Comparison of ENCODE assay signal across 10 mouse cellular contexts in the genomic region with DNA sequence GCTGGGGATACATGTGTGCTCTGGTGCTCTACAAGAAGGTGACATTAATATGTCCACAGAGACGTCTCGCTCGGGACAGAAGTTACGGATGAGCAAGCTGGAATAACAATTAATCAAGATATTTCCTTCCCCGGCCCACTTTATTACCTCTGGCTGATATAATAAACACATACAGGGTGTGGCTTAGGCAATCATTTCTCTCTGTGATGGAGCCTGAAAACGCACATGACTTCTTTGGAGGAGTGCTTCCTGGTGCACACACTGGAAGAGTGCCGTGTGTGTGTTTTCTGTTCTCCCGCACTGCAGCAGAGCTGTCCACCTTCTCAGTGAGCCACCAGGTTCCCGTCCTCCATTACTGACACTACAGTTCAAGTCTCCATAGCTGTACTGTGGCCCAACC. TPM values are rescaled to one million over a fixed set of nuclear protein-coding genes. Genes with fewer than 3 reads are reported as not detected.
A peak's percentile ranks its signal among the peaks of the same experiment; 100 is the strongest.
DNase-seq lines count a peak whose midpoint lies in the region; ATAC-seq and TF ChIP-seq lines count a peak whose summit lies in the region.
"Had no signal": no experiment of that assay in that cellular context is flagged by ENCODE, and none has a peak within 500 bp of the region (broad histone marks: within the 10 kb centered on the region; RNA-seq: fewer than 3 reads in every experiment).

No protein-coding gene starts in this region.

- intact Hi-C loops in heart, adult 2 months (cut with DNase I), result no loop called here
- intact Hi-C loops in left cerebral cortex, postnatal 10 days (cut with DNase I), result no loop called here

- no peak for DNase-seq in heart, adult 2 months
- DNase-seq in heart, adult 11 months, result no peak
- DNase-seq in liver, embryonic 13.5 days, result no peak
- DNase-seq in liver, postnatal 0 days, result no peak
- DNase-seq in left cerebral cortex, postnatal 10 days (ENCODE audit: extremely low spot score in 1 of 2, low spot score in 2 of 2), result no peak
- DNase-seq: adrenal gland, adult 2 months; cerebellum, adult 18-20 months; liver had no signal

- no peak for TF ChIP-seq POLR2A in heart, adult 2 months (IDR thresholded peaks at IDR 0.05; ENCODE audit: insufficient read depth, low read depth, low read length)

- no peaks in the 10 kb centered on the region for H3K27me3 ChIP-seq in heart, adult 2 months (ENCODE audit: control insufficient read depth, insufficient read depth, low read length)
- H3K27me3 ChIP-seq in liver, embryonic 13.5 days, result no peaks in the 10 kb centered on the region
- no peaks in the 10 kb centered on the region for H3K27me3 ChIP-seq in liver, postnatal 0 days (ENCODE audit: insufficient read depth, low read length)
- H3K27me3 ChIP-seq in forebrain, embryonic 16.5 days (replicated peaks; ENCODE audit: control insufficient read depth, insufficient read depth, low read length), result no peaks in the 10 kb centered on the region
- no peaks in the 10 kb centered on the region for H3K27me3 ChIP-seq in stomach, embryonic 14.5 days (ENCODE audit: control insufficient read depth, insufficient read depth, low read length)

- H3K79me2 ChIP-seq in heart, adult 2 months (replicated peaks; ENCODE audit: control insufficient read depth, insufficient read depth, low read length), result no peaks in the 10 kb centered on the region

- H3K27ac ChIP-seq in heart, adult 2 months, result peak overlapping the region; percentile 36
- H3K27ac ChIP-seq in liver, embryonic 13.5 days, result peak overlapping the region; percentile 29
- no peak overlapping the region for H3K27ac ChIP-seq in liver, postnatal 0 days (ENCODE audit: low read depth)
- peak overlapping the region; percentile 3; the same call in 1 of the 2 replicates for H3K27ac ChIP-seq in forebrain, embryonic 16.5 days (ENCODE audit: low read length)
- H3K27ac ChIP-seq in stomach, embryonic 14.5 days (ENCODE audit: low read length), result peak overlapping the region; percentile 10; the same call in 1 of the 2 replicates

- H3K36me3 ChIP-seq in heart, adult 2 months (ENCODE audit: control insufficient read depth, insufficient read depth, low read length), result no peaks in the 10 kb centered on the region
- H3K36me3 ChIP-seq in liver, embryonic 13.5 days, result no peaks in the 10 kb centered on the region
- H3K36me3 ChIP-seq in liver, postnatal 0 days (replicated peaks; ENCODE audit: insufficient read depth, low read length), result no peaks in the 10 kb centered on the region
- H3K36me3 ChIP-seq in forebrain, embryonic 16.5 days (ENCODE audit: control insufficient read depth, insufficient read depth), result no peaks in the 10 kb centered on the region
- no peaks in the 10 kb centered on the region for H3K36me3 ChIP-seq in stomach, embryonic 14.5 days (ENCODE audit: control insufficient read depth, insufficient read depth, low read length)

- no peaks in the 10 kb centered on the region for H3K9me3 ChIP-seq in liver, embryonic 13.5 days (replicated peaks)
- no peaks in the 10 kb centered on the region for H3K9me3 ChIP-seq in liver, postnatal 0 days (ENCODE audit: low read length)
- H3K9me3 ChIP-seq in forebrain, embryonic 16.5 days (ENCODE audit: control insufficient read depth, low read length), result no peaks in the 10 kb centered on the region
- no peaks in the 10 kb centered on the region for H3K9me3 ChIP-seq in stomach, embryonic 14.5 days (ENCODE audit: control insufficient read depth, low read depth, low read length)

- 57% methylated on average over 9 of the region's 9 CpGs for WGBS in heart, adult 2 months
- 57% methylated on average over 9 of the region's 9 CpGs for WGBS in liver, embryonic 13.5 days (ENCODE audit: insufficient replicate concordance)
- WGBS in liver, postnatal 0 days (ENCODE audit: insufficient replicate concordance), result 64% methylated on average over 9 of the region's 9 CpGs
- WGBS in forebrain, embryonic 16.5 days, result 81% methylated on average over 9 of the region's 9 CpGs
- 60% methylated on average over 9 of the region's 9 CpGs for WGBS in stomach, embryonic 14.5 days

- peaks cover 7% of the 10 kb centered on the region for H3K4me1 ChIP-seq in heart, adult 2 months (ENCODE audit: control insufficient read depth, insufficient read depth, low read length)
- peaks cover 74% of the 10 kb centered on the region for H3K4me1 ChIP-seq in liver, embryonic 13.5 days (replicated peaks)
- H3K4me1 ChIP-seq in liver, postnatal 0 days (ENCODE audit: insufficient read depth), result peaks cover 56% of the 10 kb centered on the region
- H3K4me1 ChIP-seq in forebrain, embryonic 16.5 days (replicated peaks; ENCODE audit: control insufficient read depth, insufficient read depth, low read length), result peaks cover 16% of the 10 kb centered on the region
- peaks cover 4% of the 10 kb centered on the region; the same call in 1 of the 2 replicates for H3K4me1 ChIP-seq in stomach, embryonic 14.5 days (ENCODE audit: control insufficient read depth, insufficient read depth, low read length)

- TF ChIP-seq EP300 in heart, adult 2 months (IDR thresholded peaks at IDR 0.05; ENCODE audit: insufficient read depth, low read depth, low read length), result no peak
- TF ChIP-seq EP300 in liver, postnatal 0 days (IDR thresholded peaks at IDR 0.05; ENCODE audit: low read depth), result no peak

- ATAC-seq in liver, embryonic 13.5 days (ENCODE audit: low read depth), result no peak
- ATAC-seq in liver, postnatal 0 days, result no peak
- no peak for ATAC-seq in forebrain, embryonic 16.5 days
- ATAC-seq in stomach, embryonic 14.5 days (ENCODE audit: insufficient number of reproducible peaks, insufficient read depth, low FRiP score, low read depth), result no peak

- no peak for TF ChIP-seq CTCF in heart, adult 2 months (IDR thresholded peaks at IDR 0.05)
- TF ChIP-seq CTCF in liver, postnatal 0 days (IDR thresholded peaks at IDR 0.05; ENCODE audit: low read depth), result no peak

- no peak overlapping the region for H3K4me2 ChIP-seq in liver, embryonic 13.5 days
- H3K4me2 ChIP-seq in liver, postnatal 0 days (ENCODE audit: low read depth, low read length), result no peak overlapping the region
- no peak overlapping the region for H3K4me2 ChIP-seq in forebrain, embryonic 16.5 days (ENCODE audit: low read length)
- H3K4me2 ChIP-seq in stomach, embryonic 14.5 days (replicated peaks; ENCODE audit: low read depth, low read length), result no peak overlapping the region

- no peak overlapping the region for H3K9ac ChIP-seq in heart, adult 2 months (ENCODE audit: low read depth, low read length)
- H3K9ac ChIP-seq in liver, embryonic 13.5 days, result no peak overlapping the region
- H3K9ac ChIP-seq in liver, postnatal 0 days (replicated peaks), result no peak overlapping the region
- no peak overlapping the region for H3K9ac ChIP-seq in forebrain, embryonic 16.5 days (replicated peaks; ENCODE audit: low read depth, low read length)
- no peak overlapping the region for H3K9ac ChIP-seq in stomach, embryonic 14.5 days (replicated peaks; ENCODE audit: low read depth, low read length)

- H3K4me3 ChIP-seq in heart, adult 2 months, result no peak overlapping the region
- H3K4me3 ChIP-seq in liver, embryonic 13.5 days (replicated peaks), result no peak overlapping the region
- no peak overlapping the region for H3K4me3 ChIP-seq in liver, postnatal 0 days (ENCODE audit: low read depth, low read length)
- no peak overlapping the region for H3K4me3 ChIP-seq in forebrain, embryonic 16.5 days (replicated peaks; ENCODE audit: low read length)
- H3K4me3 ChIP-seq in stomach, embryonic 14.5 days (ENCODE audit: low read depth, low read length), result no peak overlapping the region

RNA-seq across cellular contexts. Expression of a gene that starts 24.6 kb away (rescaled TPM):
- 1 to 10 TPM; 4.9 to 8.2 TPM for total RNA-seq in heart, adult 2 months (2021)
- polyA plus RNA-seq in heart, adult 2 months (2012; rRNA removed), result 1.8 and 2.1 TPM in 2 replicates
- polyA plus RNA-seq in liver, embryonic 13.5 days (2015; fragmentation: Nextera tagmentation; extraction: Ambion mirVana), result 47.0 and 51.9 TPM in 2 replicates
- 18.8 and 19.0 TPM in 2 replicates for polyA plus RNA-seq in liver, postnatal 0 days (2015; fragmentation: Nextera tagmentation; extraction: Ambion mirVana)
- 4.1 and 5.4 TPM in 2 replicates for polyA plus RNA-seq in forebrain, embryonic 16.5 days (2015; fragmentation: Nextera tagmentation; extraction: Ambion mirVana)
- polyA plus RNA-seq in stomach, embryonic 14.5 days (2014; fragmentation: Nextera tagmentation; extraction: Ambion mirVana), result 4.4 and 6.7 TPM in 2 replicates
- 10 to 100 TPM; 11.7 to 12.6 TPM for total RNA-seq in left cerebral cortex, postnatal 10 days (2021)

RNA-seq across cellular contexts. Expression of a gene that starts 24.8 kb away (rescaled TPM):
- total RNA-seq in heart, adult 2 months (2021), result 1 to 10 TPM; 1.2 to 1.3 TPM
- polyA plus RNA-seq in heart, adult 2 months (2012; rRNA removed), result 1.5 and 1.8 TPM in 2 replicates
- polyA plus RNA-seq in liver, embryonic 13.5 days (2015; fragmentation: Nextera tagmentation; extraction: Ambion mirVana), result 2.8 and 3.2 TPM in 2 replicates
- polyA plus RNA-seq in liver, postnatal 0 days (2015; fragmentation: Nextera tagmentation; extraction: Ambion mirVana), result 11.8 and 13.1 TPM in 2 replicates
- polyA plus RNA-seq in forebrain, embryonic 16.5 days (2015; fragmentation: Nextera tagmentation; extraction: Ambion mirVana), result 3.2 and 4.1 TPM in 2 replicates
- polyA plus RNA-seq in stomach, embryonic 14.5 days (2014; fragmentation: Nextera tagmentation; extraction: Ambion mirVana), result 3.5 TPM in 2 replicates
- 1 to 10 TPM; 5.7 to 6.5 TPM for total RNA-seq in left cerebral cortex, postnatal 10 days (2021)
